In the genomic region with DNA sequence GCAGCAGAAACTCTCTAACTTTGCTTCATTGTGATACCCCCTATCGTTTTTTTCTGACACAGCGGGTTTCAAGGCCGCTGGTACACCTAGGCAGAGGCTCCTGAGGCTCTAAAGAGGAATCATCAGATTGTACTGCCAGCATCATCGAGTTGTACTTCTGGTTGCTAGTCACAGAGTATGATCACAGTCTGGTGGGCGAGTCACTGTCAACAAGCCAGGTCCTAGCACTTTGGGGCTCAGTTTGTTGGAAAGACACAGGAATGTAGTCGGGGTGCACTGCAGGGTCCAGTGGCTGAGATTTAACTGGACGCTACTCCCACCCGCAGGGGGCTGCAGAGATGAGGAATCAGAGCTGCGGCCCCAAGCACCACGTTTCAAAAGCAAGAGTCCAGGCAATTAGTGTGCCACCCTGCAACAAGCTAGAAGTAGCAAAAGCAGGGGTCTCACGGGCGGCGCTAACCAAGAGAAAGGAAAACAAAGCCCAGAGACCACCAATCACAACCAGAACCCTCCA, we compare ENCODE assay signal across 8 mouse cellular contexts. TPM values are rescaled to one million over a fixed set of nuclear protein-coding genes. Genes with fewer than 3 reads are reported as not detected.
DNase-seq lines count a peak whose midpoint lies in the region; ATAC-seq lines count a peak whose summit lies in the region.

No protein-coding gene starts in this region.

- H3K4me3 ChIP-seq in erythroblast, embryonic 14.5 days (replicated peaks), result peak overlapping the region; percentile 92
- peak overlapping the region; percentile 61 for H3K4me3 ChIP-seq in kidney, embryonic 16.5 days (ENCODE audit: low read length)
- peak overlapping the region; percentile 47 for H3K4me3 ChIP-seq in neural tube, embryonic 14.5 days (ENCODE audit: low read depth, low read length)

- peaks cover 24% of the 10 kb centered on the region for H3K4me1 ChIP-seq in erythroblast, embryonic 14.5 days (ENCODE audit: control insufficient read depth)
- H3K4me1 ChIP-seq in kidney, embryonic 16.5 days (ENCODE audit: insufficient read depth, low read length), result no peaks in the 10 kb centered on the region
- H3K4me1 ChIP-seq in neural tube, embryonic 14.5 days (ENCODE audit: control insufficient read depth, insufficient read depth, low read length), result no peaks in the 10 kb centered on the region

- DNase-seq in frontal cortex, postnatal 10 days (ENCODE audit: low spot score in 2 of 2), result no peak
- DNase-seq in 3T3-L1 (ENCODE audit: low read depth, low spot score), result peak; percentile 32
- DNase-seq in right cerebral cortex, postnatal 36 days (ENCODE audit: low spot score in 2 of 2), result no peak

- peak overlapping the region; percentile 74 for H3K9ac ChIP-seq in kidney, embryonic 16.5 days (replicated peaks; ENCODE audit: low read length)
- H3K9ac ChIP-seq in neural tube, embryonic 14.5 days (replicated peaks; ENCODE audit: low read depth, low read length), result peak overlapping the region; percentile 59

- H3K27me3 ChIP-seq in erythroblast, embryonic 14.5 days (ENCODE audit: control insufficient read depth), result no peaks in the 10 kb centered on the region
- no peaks in the 10 kb centered on the region for H3K27me3 ChIP-seq in kidney, embryonic 16.5 days (ENCODE audit: insufficient read depth, low read length)
- H3K27me3 ChIP-seq in neural tube, embryonic 14.5 days (ENCODE audit: control insufficient read depth, insufficient read depth, low read length), result no peaks in the 10 kb centered on the region

- H3K27ac ChIP-seq in kidney, embryonic 16.5 days (ENCODE audit: low read length), result 0 out of 2 replicates have a peak overlapping the region, but pooled peaks have one; percentile 38
- peak overlapping the region; percentile 34; the same call in 1 of the 2 replicates for H3K27ac ChIP-seq in neural tube, embryonic 14.5 days (ENCODE audit: low read depth, low read length)

- H3K9me3 ChIP-seq in erythroblast, embryonic 14.5 days (ENCODE audit: control insufficient read depth, low read length), result peaks cover 6% of the 10 kb centered on the region; the same call in 1 of the 2 replicates
- no peaks in the 10 kb centered on the region for H3K9me3 ChIP-seq in kidney, embryonic 16.5 days (ENCODE audit: low read length)
- no peaks in the 10 kb centered on the region for H3K9me3 ChIP-seq in neural tube, embryonic 14.5 days (ENCODE audit: control insufficient read depth, low read length)

- peak; percentile 19; the same call in 1 of the 2 replicates for ATAC-seq in frontal cortex, adult (ENCODE audit: low TSS enrichment)
- peak; percentile 57; the same call in 1 of the 2 replicates for ATAC-seq in kidney, embryonic 16.5 days (ENCODE audit: low FRiP score, low TSS enrichment)
- ATAC-seq in neural tube, embryonic 14.5 days (ENCODE audit: low read depth), result no peak; the same call in 1 of the 2 replicates
- ATAC-seq in granulocyte monocyte progenitor cell, adult 5-6 weeks (replicated peaks; ENCODE audit: poor library complexity, severe bottlenecking), result no peak

- H3K4me2 ChIP-seq in kidney, embryonic 16.5 days (replicated peaks; ENCODE audit: low read depth, low read length), result peak overlapping the region; percentile 67
- H3K4me2 ChIP-seq in neural tube, embryonic 14.5 days (ENCODE audit: low read depth, low read length), result peak overlapping the region; percentile 47

- 18% methylated on average over 13 of the region's 13 CpGs for WGBS in kidney, embryonic 16.5 days
- WGBS in neural tube, embryonic 14.5 days, result 17% methylated on average over 12 of the region's 13 CpGs

- peaks cover 17% of the 10 kb centered on the region for H3K36me3 ChIP-seq in erythroblast, embryonic 14.5 days (ENCODE audit: control insufficient read depth)
- H3K36me3 ChIP-seq in kidney, embryonic 16.5 days (ENCODE audit: insufficient read depth, low read length), result no peaks in the 10 kb centered on the region
- no peaks in the 10 kb centered on the region for H3K36me3 ChIP-seq in neural tube, embryonic 14.5 days (ENCODE audit: control insufficient read depth, insufficient read depth, low read length)

RNA-seq across cellular contexts. Expression of a gene that starts 1.1 kb away (rescaled TPM):
- 0.47 and 0.57 TPM in 2 replicates for polyA plus RNA-seq in erythroblast, embryonic 14.5 days (2012)
- polyA plus RNA-seq in kidney, embryonic 16.5 days (2015; fragmentation: Nextera tagmentation; extraction: Ambion mirVana), result 43.6 and 44.8 TPM in 2 replicates
- 31.8 and 37.4 TPM in 2 replicates for polyA plus RNA-seq in neural tube, embryonic 14.5 days (2014; fragmentation: Nextera tagmentation; extraction: Ambion mirVana)
- 69.1 and 79.2 TPM in 2 replicates for total RNA-seq in granulocyte monocyte progenitor cell, adult 5-6 weeks (2014; fragmentation: Nextera tagmentation)
- 67.8 and 107 TPM in 2 replicates for total RNA-seq in granulocyte monocyte progenitor cell, adult 5-6 weeks (2017)

RNA-seq across cellular contexts. Expression of a gene that starts 14.1 kb away (rescaled TPM):
- polyA plus RNA-seq in erythroblast, embryonic 14.5 days (2012), result 0.05 and 0.06 TPM in 2 replicates
- 8.4 and 9.7 TPM in 2 replicates for polyA plus RNA-seq in kidney, embryonic 16.5 days (2015; fragmentation: Nextera tagmentation; extraction: Ambion mirVana)
- 48.8 and 59.7 TPM in 2 replicates for polyA plus RNA-seq in neural tube, embryonic 14.5 days (2014; fragmentation: Nextera tagmentation; extraction: Ambion mirVana)
- total RNA-seq in granulocyte monocyte progenitor cell, adult 5-6 weeks (2014; fragmentation: Nextera tagmentation), result not detected in 2 replicates
- not detected in 2 replicates for total RNA-seq in granulocyte monocyte progenitor cell, adult 5-6 weeks (2017)

RNA-seq across cellular contexts. Expression of a gene that starts 16.2 kb away (rescaled TPM):
- 0.32 and 0.50 TPM in 2 replicates for polyA plus RNA-seq in erythroblast, embryonic 14.5 days (2012)
- polyA plus RNA-seq in kidney, embryonic 16.5 days (2015; fragmentation: Nextera tagmentation; extraction: Ambion mirVana), result 12.6 and 14.9 TPM in 2 replicates
- 23.7 and 24.4 TPM in 2 replicates for polyA plus RNA-seq in neural tube, embryonic 14.5 days (2014; fragmentation: Nextera tagmentation; extraction: Ambion mirVana)
- 6.7 and 10.8 TPM in 2 replicates for total RNA-seq in granulocyte monocyte progenitor cell, adult 5-6 weeks (2014; fragmentation: Nextera tagmentation)
- 4.1 and 4.4 TPM in 2 replicates for total RNA-seq in granulocyte monocyte progenitor cell, adult 5-6 weeks (2017)

RNA-seq across cellular contexts. Expression of a gene that starts 46.5 kb away (rescaled TPM):
- polyA plus RNA-seq in erythroblast, embryonic 14.5 days (2012), result 9.4 and 12.0 TPM in 2 replicates
- 433 and 441 TPM in 2 replicates for polyA plus RNA-seq in kidney, embryonic 16.5 days (2015; fragmentation: Nextera tagmentation; extraction: Ambion mirVana)
- 379 and 383 TPM in 2 replicates for polyA plus RNA-seq in neural tube, embryonic 14.5 days (2014; fragmentation: Nextera tagmentation; extraction: Ambion mirVana)
- total RNA-seq in granulocyte monocyte progenitor cell, adult 5-6 weeks (2014; fragmentation: Nextera tagmentation), result 877 and 914 TPM in 2 replicates
- total RNA-seq in granulocyte monocyte progenitor cell, adult 5-6 weeks (2017), result 1,015 and 1,242 TPM in 2 replicates

RNA-seq across cellular contexts. Expression of a gene that starts 59.5 kb away (rescaled TPM):
- 0.95 and 1.1 TPM in 2 replicates for polyA plus RNA-seq in erythroblast, embryonic 14.5 days (2012)
- polyA plus RNA-seq in kidney, embryonic 16.5 days (2015; fragmentation: Nextera tagmentation; extraction: Ambion mirVana), result 29.0 and 29.6 TPM in 2 replicates
- polyA plus RNA-seq in neural tube, embryonic 14.5 days (2014; fragmentation: Nextera tagmentation; extraction: Ambion mirVana), result 63.7 and 66.9 TPM in 2 replicates
- total RNA-seq in granulocyte monocyte progenitor cell, adult 5-6 weeks (2014; fragmentation: Nextera tagmentation), result 25.6 and 30.5 TPM in 2 replicates
- 15.6 and 17.4 TPM in 2 replicates for total RNA-seq in granulocyte monocyte progenitor cell, adult 5-6 weeks (2017)

Comparison
In these comparisons a context has a peak if more than half of its experiments do, and no peak if none do; other contexts are left out.
1. ATAC-seq: peak in frontal cortex, adult (single experiment) and kidney, embryonic 16.5 days (single experiment); none in neural tube, embryonic 14.5 days (single experiment) and granulocyte monocyte progenitor cell, adult 5-6 weeks (single experiment).
2. RNA of a gene that starts 1.1 kb away (polyA plus RNA-seq): 43.6 to 44.8 TPM in kidney, embryonic 16.5 days and 31.8 to 37.4 TPM in neural tube, embryonic 14.5 days; 0.47 to 0.57 TPM in erythroblast, embryonic 14.5 days; every median in the first group is over 10 times any median in the second.
3. Peak in every context shown above with its lines, with median percentiles within 50 percentile points of each other: H3K4me3 ChIP-seq.